Mouse (Mus musculus): Measurements from ENCODE around the gene Rpl7l1. TPM values are rescaled to one million over a fixed set of nuclear protein-coding genes. Genes with fewer than 3 reads are reported as not detected.

The Rpl7l1 gene
- total RNA-seq, 2 experiments from 2014 or later = 93.8 to 201 TPM

- no peak for ATAC-seq (replicated peaks; ENCODE audit: low FRiP score, low TSS enrichment, poor library complexity, severe bottlenecking)
These were observed 34.7 kb downstream of the Rpl7l1 start for GRCm38 (mm10) chr17:46747806-46748205.

GRCm38 (mm10) chr17:46747234-46747633 is 35.2 kb downstream of the Rpl7l1 start:
- no peak for ATAC-seq (replicated peaks; ENCODE audit: low FRiP score, low TSS enrichment, poor library complexity, severe bottlenecking)

- no peak for ATAC-seq (replicated peaks; ENCODE audit: low FRiP score, low TSS enrichment, poor library complexity, severe bottlenecking)
These were observed 37.0 kb downstream of the Rpl7l1 start for GRCm38 (mm10) chr17:46745506-46745905.

- no peak for ATAC-seq (replicated peaks; ENCODE audit: low FRiP score, low TSS enrichment, poor library complexity, severe bottlenecking)
These were observed 39.5 kb downstream of the Rpl7l1 start for GRCm38 (mm10) chr17:46742986-46743385.

- ATAC-seq (replicated peaks; ENCODE audit: low FRiP score, low TSS enrichment, poor library complexity, severe bottlenecking) = no peak
These were observed 41.2 kb downstream of the Rpl7l1 start for GRCm38 (mm10) chr17:46741305-46741704.

GRCm38 (mm10) chr17:46736160-46736559 is 46.3 kb downstream of the Rpl7l1 start:
- peak; percentile 77 for ATAC-seq (replicated peaks; ENCODE audit: low FRiP score, low TSS enrichment, poor library complexity, severe bottlenecking)

- ATAC-seq (replicated peaks; ENCODE audit: low FRiP score, low TSS enrichment, poor library complexity, severe bottlenecking) = no peak
These were observed 47.2 kb downstream of the Rpl7l1 start for GRCm38 (mm10) chr17:46735287-46735686.

- no peak for ATAC-seq (replicated peaks; ENCODE audit: low FRiP score, low TSS enrichment, poor library complexity, severe bottlenecking)
These were observed 48.4 kb downstream of the Rpl7l1 start for GRCm38 (mm10) chr17:46734055-46734454.

GRCm38 (mm10) chr17:46728904-46729318 is 53.6 kb downstream of the Rpl7l1 start, which contains the start of gene Gnmt:
TSS of gene Gnmt (minus strand) at chr17:46729168.
- peak; percentile 42; the same call in 1 of the 2 replicates for ATAC-seq (replicated peaks; ENCODE audit: low FRiP score, low TSS enrichment, poor library complexity, severe bottlenecking)

- ATAC-seq (replicated peaks; ENCODE audit: low FRiP score, low TSS enrichment, poor library complexity, severe bottlenecking) = no peak
These were observed 54.0 kb downstream of the Rpl7l1 start for GRCm38 (mm10) chr17:46728496-46728895.

- ATAC-seq (replicated peaks; ENCODE audit: low FRiP score, low TSS enrichment, poor library complexity, severe bottlenecking) = no peak
These were observed 54.5 kb downstream of the Rpl7l1 start for GRCm38 (mm10) chr17:46728021-46728420.

- ATAC-seq (replicated peaks; ENCODE audit: low FRiP score, low TSS enrichment, poor library complexity, severe bottlenecking) = no peak
These were observed 55.2 kb downstream of the Rpl7l1 start for GRCm38 (mm10) chr17:46727271-46727670.

GRCm38 (mm10) chr17:46725731-46726645 is 56.5 kb downstream of the Rpl7l1 start:
- ATAC-seq (replicated peaks; ENCODE audit: low FRiP score, low TSS enrichment, poor library complexity, severe bottlenecking) = no peak

GRCm38 (mm10) chr17:46725273-46725672 is 57.2 kb downstream of the Rpl7l1 start:
- peak; percentile 36 for ATAC-seq (replicated peaks; ENCODE audit: low FRiP score, low TSS enrichment, poor library complexity, severe bottlenecking)

- ATAC-seq (replicated peaks; ENCODE audit: low FRiP score, low TSS enrichment, poor library complexity, severe bottlenecking) = no peak
These were observed 57.9 kb downstream of the Rpl7l1 start for GRCm38 (mm10) chr17:46724477-46725084.

Other genes starting within 250 kb of the Rpl7l1 start
- gene Cul9, start 236.3 kb downstream of the Rpl7l1 start, total RNA-seq (2014; fragmentation: Nextera tagmentation) = 14.1 and 19.6 TPM in 2 replicates
- 2.5 and 4.8 TPM in 2 replicates for gene Cul9, start 236.3 kb downstream of the Rpl7l1 start, total RNA-seq (2017)
- 26.2 and 44.3 TPM in 2 replicates for gene Srf, start 226.5 kb downstream of the Rpl7l1 start, total RNA-seq (2014; fragmentation: Nextera tagmentation)
- 19.3 and 20.5 TPM in 2 replicates for gene Srf, start 226.5 kb downstream of the Rpl7l1 start, total RNA-seq (2017)
- gene Ptk7, start 153.2 kb downstream of the Rpl7l1 start, total RNA-seq (2014; fragmentation: Nextera tagmentation) = 0.12 and 0.20 TPM in 2 replicates
- 0.14 and 0.53 TPM in 2 replicates for gene Ptk7, start 153.2 kb downstream of the Rpl7l1 start, total RNA-seq (2017)
- 5.8 and 6.9 TPM in 2 replicates for gene Klc4, start 136.7 kb downstream of the Rpl7l1 start, total RNA-seq (2014; fragmentation: Nextera tagmentation)
- 5.6 and 5.9 TPM in 2 replicates for gene Klc4, start 136.7 kb downstream of the Rpl7l1 start, total RNA-seq (2017)
- 74.7 and 190 TPM in 2 replicates for gene Mrpl2, start 136.4 kb downstream of the Rpl7l1 start, total RNA-seq (2014; fragmentation: Nextera tagmentation)
- gene Mrpl2, start 136.4 kb downstream of the Rpl7l1 start, total RNA-seq (2017) = 82.2 and 97.0 TPM in 2 replicates
- 11.2 and 12.6 TPM in 2 replicates for gene Cul7, start 132.3 kb downstream of the Rpl7l1 start, total RNA-seq (2014; fragmentation: Nextera tagmentation)
- 6.6 and 12.6 TPM in 2 replicates for gene Cul7, start 132.3 kb downstream of the Rpl7l1 start, total RNA-seq (2017)
- 16.1 and 23.4 TPM in 2 replicates for gene Rrp36, start 108.3 kb downstream of the Rpl7l1 start, total RNA-seq (2014; fragmentation: Nextera tagmentation)
- gene Rrp36, start 108.3 kb downstream of the Rpl7l1 start, total RNA-seq (2017) = 60.4 and 64.8 TPM in 2 replicates
- 74.7 and 75.2 TPM in 2 replicates for gene Mea1, start 103.9 kb downstream of the Rpl7l1 start, total RNA-seq (2014; fragmentation: Nextera tagmentation)
- gene Mea1, start 103.9 kb downstream of the Rpl7l1 start, total RNA-seq (2017) = 71.6 and 85.7 TPM in 2 replicates
- 102 and 104 TPM in 2 replicates for gene Klhdc3, start 101.8 kb downstream of the Rpl7l1 start, total RNA-seq (2014; fragmentation: Nextera tagmentation)
- gene Klhdc3, start 101.8 kb downstream of the Rpl7l1 start, total RNA-seq (2017) = 28.6 and 33.4 TPM in 2 replicates
- 41.3 and 52.0 TPM in 2 replicates for gene Ppp2r5d, start 77.6 kb downstream of the Rpl7l1 start, total RNA-seq (2014; fragmentation: Nextera tagmentation)
- 35.9 and 57.2 TPM in 2 replicates for gene Ppp2r5d, start 77.6 kb downstream of the Rpl7l1 start, total RNA-seq (2017)
- gene Pex6, start 71.2 kb downstream of the Rpl7l1 start, total RNA-seq (2014; fragmentation: Nextera tagmentation) = 19.0 and 22.6 TPM in 2 replicates
- gene Pex6, start 71.2 kb downstream of the Rpl7l1 start, total RNA-seq (2017) = 7.5 and 11.7 TPM in 2 replicates
- 6.5 TPM in 1 of 2 replicates, not detected in the other for gene Gnmt, start 53.5 kb downstream of the Rpl7l1 start, total RNA-seq (2014; fragmentation: Nextera tagmentation)
- not detected in 2 replicates for gene Gnmt, start 53.5 kb downstream of the Rpl7l1 start, total RNA-seq (2017)
- gene Cnpy3, start 30.5 kb downstream of the Rpl7l1 start, total RNA-seq (2014; fragmentation: Nextera tagmentation) = 23.4 and 39.6 TPM in 2 replicates
- 28.6 and 45.3 TPM in 2 replicates for gene Cnpy3, start 30.5 kb downstream of the Rpl7l1 start, total RNA-seq (2017)
- gene Ptcra, start 19.0 kb downstream of the Rpl7l1 start, total RNA-seq (2014; fragmentation: Nextera tagmentation) = not detected in 2 replicates
- not detected in 2 replicates for gene Ptcra, start 19.0 kb downstream of the Rpl7l1 start, total RNA-seq (2017)
- 31.1 and 31.3 TPM in 2 replicates for gene 2310039H08Rik, start 10.0 kb downstream of the Rpl7l1 start, total RNA-seq (2014; fragmentation: Nextera tagmentation)
- gene 2310039H08Rik, start 10.0 kb downstream of the Rpl7l1 start, total RNA-seq (2017) = 11.9 TPM in 2 replicates
- gene Bicral, start 75.8 kb upstream of the Rpl7l1 start, total RNA-seq (2014; fragmentation: Nextera tagmentation) = 24.6 and 28.7 TPM in 2 replicates
- 10.4 and 16.5 TPM in 2 replicates for gene Bicral, start 75.8 kb upstream of the Rpl7l1 start, total RNA-seq (2017)
- gene Tbcc, start 108.0 kb upstream of the Rpl7l1 start, total RNA-seq (2014; fragmentation: Nextera tagmentation) = 19.3 and 20.4 TPM in 2 replicates
- 10.9 and 13.3 TPM in 2 replicates for gene Tbcc, start 108.0 kb upstream of the Rpl7l1 start, total RNA-seq (2017)
- not detected in 2 replicates for gene Prph2, start 127.8 kb upstream of the Rpl7l1 start, total RNA-seq (2014; fragmentation: Nextera tagmentation)
- gene Prph2, start 127.8 kb upstream of the Rpl7l1 start, total RNA-seq (2017) = not detected in 2 replicates
- gene Ubr2, start 227.9 kb upstream of the Rpl7l1 start, total RNA-seq (2014; fragmentation: Nextera tagmentation) = 40.0 and 61.7 TPM in 2 replicates
- gene Ubr2, start 227.9 kb upstream of the Rpl7l1 start, total RNA-seq (2017) = 33.7 and 35.2 TPM in 2 replicates

Measured in megakaryocyte-erythroid progenitor cell, adult 5-6 weeks (primary cell).